Mouse (Mus musculus) midbrain, postnatal 0 days (tissue): ENCODE measurements around the gene Clstn3. TPM values are rescaled to one million over a fixed set of nuclear protein-coding genes. Genes with fewer than 3 reads are reported as not detected.

ENCODE experiments used
- ATAC-seq: fragments of 200-750 bp; cut with Nextera tagmentation; 2 replicates; pipeline ENCODE4 v1.8.0; 2017; ENCODE audit warnings: moderate number of reproducible peaks, mild to moderate bottlenecking, moderate TSS enrichment, moderate library complexity; ENCODE audit not compliant: low FRiP score
- DNase-seq: peaks from one replicate; pipeline ENCODE4 v3.0.0-alpha.2; 2015; ENCODE audit warnings: low spot score
- H3K27ac ChIP-seq: fragments of 300-500 bp; sonication (generic); 2 replicates; pipeline ENCODE4 v1.5.1; 2014; ENCODE audit warnings: low read depth, mild to moderate bottlenecking, low read length, mixed read lengths
- H3K27me3 ChIP-seq: fragments of 300-500 bp; sonication (generic); 2 replicates; pipeline ENCODE4 v1.6.1; 2014; ENCODE audit warnings: low read length, control low read depth, mixed read lengths; ENCODE audit not compliant: insufficient read depth
- H3K36me3 ChIP-seq: fragments of 300-500 bp; sonication (generic); 2 replicates; pipeline ENCODE4 v1.6.1; 2014; ENCODE audit warnings: low read length, control low read depth, mixed read lengths; ENCODE audit not compliant: insufficient read depth
- H3K4me1 ChIP-seq: fragments of 300-500 bp; sonication (generic); 2 replicates; pipeline ENCODE4 v1.6.1; 2014; ENCODE audit warnings: mild to moderate bottlenecking, control low read depth, antibody characterized with exemption, low read length, mixed read lengths; ENCODE audit not compliant: insufficient read depth
- H3K4me2 ChIP-seq: fragments of 300-500 bp; sonication (generic); 2 replicates; pipeline ENCODE4 v1.6.1; 2014; ENCODE audit warnings: low read depth, mild to moderate bottlenecking, low read length, mixed read lengths; ENCODE audit not compliant: poor library complexity, severe bottlenecking
- H3K4me3 ChIP-seq: fragments of 300-500 bp; sonication (generic); 2 replicates; pipeline ENCODE4 v1.5.1; 2014; ENCODE audit warnings: low read depth, mild to moderate bottlenecking, low read length, moderate library complexity
- H3K9ac ChIP-seq: fragments of 300-500 bp; sonication (generic); replicated peaks from 2 replicates; pipeline ENCODE4 v1.6.1; 2014; ENCODE audit warnings: mild to moderate bottlenecking, low read length, moderate library complexity, mixed read lengths; ENCODE audit not compliant: poor library complexity, severe bottlenecking
- H3K9me3 ChIP-seq: fragments of 300-500 bp; sonication (generic); 2 replicates; pipeline ENCODE4 v1.6.1; 2016; ENCODE audit warnings: low read length, control low read depth
- CTCF ChIP-seq: IDR thresholded peaks from 2 replicates; pipeline ENCODE4 v1.5.1; 2016; ENCODE audit warnings: antibody characterized with exemption, mild to moderate bottlenecking
- WGBS: fragments of 180-500 bp; shearing (Covaris S2); extraction: QIAGEN DNeasy Blood & Tissue Kit; methylation state at CpG from one replicate; pipeline ENCODE4 v1.1.7; 2014; 5-methylcytosine and 5-hydroxymethylcytosine counted together
- polyA plus RNA-seq: library from polyadenylated mRNA; unstranded; fragments of >200 nt; fragmentation: Nextera tagmentation; extraction: Ambion mirVana; gene quantifications from 2 replicates; pipeline ENCODE4 v1.2.1, GENCODE M21; 2015
- total RNA-seq: library from RNA; depleted of rRNA; stranded (reverse); fragments of >200 nt; gene quantifications from 2 replicates; pipeline ENCODE4 v1.2.3, GENCODE M21; 2014

Gene Clstn3
- total and polyA plus RNA-seq, 2 experiments from 2014 or later: 205 to 315 TPM

GRCm38 (mm10) chr6:124471121-124471520 lies 6.5 kb upstream of the Clstn3 start:
- no peak for TF ChIP-seq CTCF
- no peaks in the 10 kb centered on the region for H3K36me3 ChIP-seq
- no peaks in the 10 kb centered on the region for H3K9me3 ChIP-seq
- no peak overlapping the region for H3K4me3 ChIP-seq
- no peaks in the 10 kb centered on the region for H3K27me3 ChIP-seq
- H3K4me1 ChIP-seq: no peaks in the 10 kb centered on the region
- H3K27ac ChIP-seq: no peak overlapping the region
- H3K9ac ChIP-seq: no peak overlapping the region
- WGBS: 91% methylated on average over 3 of the region's 3 CpGs
- ATAC-seq (no peak), DNase-seq (no peak)
- no peak overlapping the region for H3K4me2 ChIP-seq

GRCm38 (mm10) chr6:124465729-124466128 lies 1.1 kb upstream of the Clstn3 start:
- peak overlapping the region; percentile 95 for H3K27ac ChIP-seq
- 0 out of 2 replicates have a peak overlapping the region, but pooled peaks have one; percentile 91 for H3K9ac ChIP-seq
- TF ChIP-seq CTCF: no peak

GRCm38 (mm10) chr6:124465299-124465698 lies 705 bp upstream of the Clstn3 start:
- TF ChIP-seq CTCF: no peak
- peak overlapping the region; percentile 82 for H3K4me2 ChIP-seq
- WGBS: 32% methylated on average over 6 of the region's 6 CpGs
- H3K27ac ChIP-seq: peak overlapping the region; percentile 95
- ATAC-seq (no peak), DNase-seq (no peak)
- peak overlapping the region; percentile 70 for H3K4me3 ChIP-seq
- H3K9ac ChIP-seq: peak overlapping the region; percentile 91
- no peaks in the 10 kb centered on the region for H3K27me3 ChIP-seq
- 0 out of 2 replicates have a peak, but pooled peaks cover 3% of the 10 kb centered on the region for H3K36me3 ChIP-seq
- peaks cover 8% of the 10 kb centered on the region; the same call in 1 of the 2 replicates for H3K4me1 ChIP-seq
- no peaks in the 10 kb centered on the region for H3K9me3 ChIP-seq

More at GRCm38 (mm10) chr6:124465729-124466128, 1.1 kb upstream of the Clstn3 start:
- Histone ChIP-seq H3K4me2 (peak overlapping the region; percentile 82; the same call in 1 of the 2 replicates), H3K36me3 (0 out of 2 replicates have a peak, but pooled peaks cover under 1% of the 10 kb centered on the region), H3K4me3 (peak overlapping the region; percentile 70; the same call in 1 of the 2 replicates), H3K27me3 (no peaks in the 10 kb centered on the region), H3K4me1 (peaks cover 8% of the 10 kb centered on the region; the same call in 1 of the 2 replicates), H3K9me3 (no peaks in the 10 kb centered on the region)
- no peak for ATAC-seq
- 71% methylated on average over 6 of the region's 6 CpGs for WGBS
- no peak for DNase-seq

GRCm38 (mm10) chr6:124463881-124464291 lies 708 bp downstream of the Clstn3 start:
- Histone ChIP-seq H3K36me3 (0 out of 2 replicates have a peak, but pooled peaks cover 11% of the 10 kb centered on the region), H3K4me1 (peaks cover 8% of the 10 kb centered on the region; the same call in 1 of the 2 replicates), H3K4me3 (peak overlapping the region; percentile 70), H3K27me3 (no peaks in the 10 kb centered on the region), H3K4me2 (peak overlapping the region; percentile 82), H3K9ac (peak overlapping the region; percentile 91), H3K27ac (peak overlapping the region; percentile 95), H3K9me3 (no peaks in the 10 kb centered on the region)
- ATAC-seq (peak; percentile 43), DNase-seq (peak; percentile 46)
- 10% methylated on average over 8 of the region's 8 CpGs for WGBS
- no peak; the same call in 1 of the 2 replicates for TF ChIP-seq CTCF

GRCm38 (mm10) chr6:124459388-124459787 lies 5.2 kb downstream of the Clstn3 start:
- no peak for TF ChIP-seq CTCF
- ATAC-seq (no peak), DNase-seq (no peak)
- 89% methylated on average over 4 of the region's 4 CpGs for WGBS
- Histone ChIP-seq H3K9ac (no peak overlapping the region), H3K4me3 (no peak overlapping the region), H3K9me3 (no peaks in the 10 kb centered on the region), H3K27me3 (no peaks in the 10 kb centered on the region), H3K36me3 (peaks cover 24% of the 10 kb centered on the region), H3K27ac (no peak overlapping the region), H3K4me2 (no peak overlapping the region), H3K4me1 (peaks cover 4% of the 10 kb centered on the region; the same call in 1 of the 2 replicates)

- Histone ChIP-seq H3K9me3 (no peaks in the 10 kb centered on the region), H3K4me2 (no peak overlapping the region), H3K9ac (no peak overlapping the region), H3K36me3 (peaks cover 24% of the 10 kb centered on the region), H3K4me1 (peaks cover 4% of the 10 kb centered on the region; the same call in 1 of the 2 replicates), H3K4me3 (no peak overlapping the region), H3K27me3 (no peaks in the 10 kb centered on the region), H3K27ac (no peak overlapping the region)
- no peak for TF ChIP-seq CTCF
- WGBS: 92% methylated on average over 11 of the region's 11 CpGs
- ATAC-seq: no peak
- DNase-seq: peak; percentile 28
Observed at GRCm38 (mm10) chr6:124458505-124458904, 6.1 kb downstream of the Clstn3 start.
